Mouse (Mus musculus): ENCODE measurements at regions not wholly inside any gene's neighbourhood (a gene's known extent, or its start where the extent isn't known, plus 50 kb on each side); places are given as distances from the start of the nearest gene placed in this dataset.

GRCm38 (mm10) chr4:143055371-143055770 lies 157.4 kb downstream of the Prdm2 start:
- Histone ChIP-seq H3K27ac (replicated peaks; ENCODE audit: low read depth, low read length) (no peak overlapping the region), H3K36me3 (ENCODE audit: control insufficient read depth, insufficient read depth, low read length) (no peaks in the 10 kb centered on the region), H3K4me1 (ENCODE audit: control insufficient read depth, insufficient read depth, low read length) (no peaks in the 10 kb centered on the region), H3K9ac (ENCODE audit: low read depth, low read length, severe bottlenecking) (no peak overlapping the region), H3K27me3 (ENCODE audit: control insufficient read depth, insufficient read depth, low read length) (no peaks in the 10 kb centered on the region), H3K4me2 (replicated peaks; ENCODE audit: low read depth, low read length, severe bottlenecking) (no peak overlapping the region), H3K4me3 (replicated peaks; ENCODE audit: low read length) (no peak overlapping the region), H3K9me3 (ENCODE audit: control insufficient read depth, low read length) (no peaks in the 10 kb centered on the region)
- 87% methylated on average over 7 of the region's 7 CpGs for WGBS
- ATAC-seq (ENCODE audit: low FRiP score, low read depth) (no peak), DNase-seq (ENCODE audit: low spot score) (no peak)
- no peak for TF ChIP-seq POLR2A (IDR thresholded peaks at IDR 0.05; ENCODE audit: borderline replicate concordance, extremely low read depth, insufficient read depth, insufficient read length)

GRCm38 (mm10) chr4:143053029-143053428 lies 159.8 kb downstream of the Prdm2 start:
- no peak for TF ChIP-seq POLR2A (IDR thresholded peaks at IDR 0.05; ENCODE audit: borderline replicate concordance, extremely low read depth, insufficient read depth, insufficient read length)
- 81% methylated on average over 5 of the region's 5 CpGs for WGBS

GRCm38 (mm10) chr4:143051205-143051604 lies 161.6 kb downstream of the Prdm2 start:
- H3K27ac ChIP-seq (replicated peaks; ENCODE audit: low read depth, low read length), result no peak overlapping the region
- ATAC-seq (ENCODE audit: low FRiP score, low read depth) (no peak), DNase-seq (ENCODE audit: low spot score) (no peak)
- WGBS, result 84% methylated on average over 1 of the region's 1 CpGs
- no peaks in the 10 kb centered on the region for H3K27me3 ChIP-seq (ENCODE audit: control insufficient read depth, insufficient read depth, low read length)
- H3K9me3 ChIP-seq (ENCODE audit: control insufficient read depth, low read length), result no peaks in the 10 kb centered on the region
- no peaks in the 10 kb centered on the region for H3K36me3 ChIP-seq (ENCODE audit: control insufficient read depth, insufficient read depth, low read length)
- no peak overlapping the region for H3K4me2 ChIP-seq (replicated peaks; ENCODE audit: low read depth, low read length, severe bottlenecking)
- TF ChIP-seq POLR2A (IDR thresholded peaks at IDR 0.05; ENCODE audit: borderline replicate concordance, extremely low read depth, insufficient read depth, insufficient read length), result no peak
- H3K9ac ChIP-seq (ENCODE audit: low read depth, low read length, severe bottlenecking), result no peak overlapping the region
- no peaks in the 10 kb centered on the region for H3K4me1 ChIP-seq (ENCODE audit: control insufficient read depth, insufficient read depth, low read length)
- H3K4me3 ChIP-seq (replicated peaks; ENCODE audit: low read length), result no peak overlapping the region

More at GRCm38 (mm10) chr4:143053029-143053428, 159.8 kb downstream of the Prdm2 start:
- H3K4me1 ChIP-seq (ENCODE audit: control insufficient read depth, insufficient read depth, low read length), result no peaks in the 10 kb centered on the region
- no peak for DNase-seq (ENCODE audit: low spot score)
- H3K36me3 ChIP-seq (ENCODE audit: control insufficient read depth, insufficient read depth, low read length), result no peaks in the 10 kb centered on the region
- H3K4me3 ChIP-seq (replicated peaks; ENCODE audit: low read length), result no peak overlapping the region
- H3K4me2 ChIP-seq (replicated peaks; ENCODE audit: low read depth, low read length, severe bottlenecking), result no peak overlapping the region
- no peaks in the 10 kb centered on the region for H3K9me3 ChIP-seq (ENCODE audit: control insufficient read depth, low read length)
- no peak for ATAC-seq (ENCODE audit: low FRiP score, low read depth)
- H3K27me3 ChIP-seq (ENCODE audit: control insufficient read depth, insufficient read depth, low read length), result no peaks in the 10 kb centered on the region
- H3K9ac ChIP-seq (ENCODE audit: low read depth, low read length, severe bottlenecking), result no peak overlapping the region
- no peak overlapping the region for H3K27ac ChIP-seq (replicated peaks; ENCODE audit: low read depth, low read length)

- Histone ChIP-seq H3K9ac (ENCODE audit: low read depth, low read length, severe bottlenecking) (no peak overlapping the region), H3K4me1 (ENCODE audit: control insufficient read depth, insufficient read depth, low read length) (no peaks in the 10 kb centered on the region), H3K27me3 (ENCODE audit: control insufficient read depth, insufficient read depth, low read length) (no peaks in the 10 kb centered on the region), H3K4me2 (replicated peaks; ENCODE audit: low read depth, low read length, severe bottlenecking) (no peak overlapping the region), H3K27ac (replicated peaks; ENCODE audit: low read depth, low read length) (no peak overlapping the region), H3K4me3 (replicated peaks; ENCODE audit: low read length) (no peak overlapping the region), H3K9me3 (ENCODE audit: control insufficient read depth, low read length) (no peaks in the 10 kb centered on the region), H3K36me3 (ENCODE audit: control insufficient read depth, insufficient read depth, low read length) (no peaks in the 10 kb centered on the region)
- DNase-seq (ENCODE audit: low spot score) (no peak), ATAC-seq (ENCODE audit: low FRiP score, low read depth) (no peak)
- 41% methylated on average over 7 of the region's 7 CpGs for WGBS
- TF ChIP-seq POLR2A (IDR thresholded peaks at IDR 0.05; ENCODE audit: borderline replicate concordance, extremely low read depth, insufficient read depth, insufficient read length), result no peak
These were observed 167.6 kb downstream of the Prdm2 start for GRCm38 (mm10) chr4:143045245-143045644.

GRCm38 (mm10) chr4:143042806-143043205 lies 170.0 kb downstream of the Prdm2 start:
- no peak for ATAC-seq (ENCODE audit: low FRiP score, low read depth)
- DNase-seq (ENCODE audit: low spot score), result no peak
- no peak overlapping the region for H3K4me3 ChIP-seq (replicated peaks; ENCODE audit: low read length)
- 49% methylated on average over 6 of the region's 6 CpGs for WGBS
- no peaks in the 10 kb centered on the region for H3K36me3 ChIP-seq (ENCODE audit: control insufficient read depth, insufficient read depth, low read length)
- H3K4me1 ChIP-seq (ENCODE audit: control insufficient read depth, insufficient read depth, low read length), result no peaks in the 10 kb centered on the region
- H3K4me2 ChIP-seq (replicated peaks; ENCODE audit: low read depth, low read length, severe bottlenecking), result no peak overlapping the region
- no peaks in the 10 kb centered on the region for H3K9me3 ChIP-seq (ENCODE audit: control insufficient read depth, low read length)
- no peak for TF ChIP-seq POLR2A (IDR thresholded peaks at IDR 0.05; ENCODE audit: borderline replicate concordance, extremely low read depth, insufficient read depth, insufficient read length)
- no peaks in the 10 kb centered on the region for H3K27me3 ChIP-seq (ENCODE audit: control insufficient read depth, insufficient read depth, low read length)
- no peak overlapping the region for H3K9ac ChIP-seq (ENCODE audit: low read depth, low read length, severe bottlenecking)
- H3K27ac ChIP-seq (replicated peaks; ENCODE audit: low read depth, low read length), result no peak overlapping the region

- no peak for TF ChIP-seq POLR2A (IDR thresholded peaks at IDR 0.05; ENCODE audit: borderline replicate concordance, extremely low read depth, insufficient read depth, insufficient read length)
- WGBS, result 80% methylated on average over 9 of the region's 9 CpGs
- no peaks in the 10 kb centered on the region for H3K4me1 ChIP-seq (ENCODE audit: control insufficient read depth, insufficient read depth, low read length)
- H3K36me3 ChIP-seq (ENCODE audit: control insufficient read depth, insufficient read depth, low read length), result no peaks in the 10 kb centered on the region
- H3K27me3 ChIP-seq (ENCODE audit: control insufficient read depth, insufficient read depth, low read length), result no peaks in the 10 kb centered on the region
- ATAC-seq (ENCODE audit: low FRiP score, low read depth) (no peak), DNase-seq (ENCODE audit: low spot score) (no peak)
- no peak overlapping the region for H3K9ac ChIP-seq (ENCODE audit: low read depth, low read length, severe bottlenecking)
- no peak overlapping the region for H3K27ac ChIP-seq (replicated peaks; ENCODE audit: low read depth, low read length)
- no peak overlapping the region for H3K4me2 ChIP-seq (replicated peaks; ENCODE audit: low read depth, low read length, severe bottlenecking)
- H3K9me3 ChIP-seq (ENCODE audit: control insufficient read depth, low read length), result no peaks in the 10 kb centered on the region
- no peak overlapping the region for H3K4me3 ChIP-seq (replicated peaks; ENCODE audit: low read length)
These were observed 174.2 kb downstream of the Prdm2 start for GRCm38 (mm10) chr4:143038626-143039025.
